In the genomic region with DNA sequence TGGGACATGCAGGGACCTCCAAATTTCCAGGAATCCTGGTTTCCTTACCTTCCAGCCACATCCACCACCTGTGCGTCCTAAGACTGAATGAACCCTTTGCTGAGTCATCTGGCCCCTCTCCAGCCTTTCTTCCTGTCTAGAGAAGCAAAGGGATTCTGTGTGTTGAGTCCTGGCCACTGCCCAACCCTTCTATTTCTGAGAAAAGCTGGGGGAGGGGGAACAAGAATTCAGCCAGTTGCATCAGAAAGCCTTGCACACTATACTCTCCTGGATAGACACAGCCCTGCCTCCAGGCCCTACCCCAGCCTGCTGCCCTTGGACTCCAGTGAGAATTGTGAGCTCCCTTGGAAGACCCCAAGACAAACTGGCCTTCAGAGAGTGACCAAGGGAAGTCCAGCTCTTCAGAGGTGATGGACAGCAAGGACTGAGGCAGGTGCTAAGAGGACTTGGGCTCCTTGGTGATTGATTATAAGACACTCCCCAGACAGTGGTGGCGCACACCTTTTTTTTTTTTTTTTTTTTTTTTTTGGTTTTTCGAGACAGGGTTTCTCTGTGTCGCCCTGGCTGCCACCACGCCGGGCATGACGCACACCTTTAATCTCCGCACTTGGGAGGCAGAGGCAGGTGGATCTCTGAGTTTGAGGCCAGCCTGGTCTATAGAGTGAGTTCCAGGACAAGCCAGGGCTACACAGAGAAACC, we compare ENCODE assay signal across 8 mouse cellular contexts. TPM values are rescaled to one million over a fixed set of nuclear protein-coding genes. Genes with fewer than 3 reads are reported as not detected.
DNase-seq lines count a peak whose midpoint lies in the region; ATAC-seq and TF ChIP-seq lines count a peak whose summit lies in the region.

No protein-coding gene starts in this region.

- H3K27me3 ChIP-seq in intestine, postnatal 0 days (replicated peaks; ENCODE audit: control insufficient read depth, insufficient read depth, low read length): no peaks in the 10 kb centered on the region
- H3K27me3 ChIP-seq in lung, embryonic 15.5 days: no peaks in the 10 kb centered on the region
- H3K27me3 ChIP-seq in thymus, adult 2 months (ENCODE audit: control insufficient read depth, insufficient read depth, low read length): no peaks in the 10 kb centered on the region

- H3K27ac ChIP-seq in intestine, postnatal 0 days (ENCODE audit: low read depth, low read length): no peak overlapping the region
- no peak overlapping the region for H3K27ac ChIP-seq in lung, embryonic 15.5 days
- no peak overlapping the region; the same call in 1 of the 2 replicates for H3K27ac ChIP-seq in thymus, adult 2 months (ENCODE audit: control insufficient read depth, insufficient read depth, low read length)
- no peak overlapping the region for H3K27ac ChIP-seq in layer of hippocampus, adult 2 months

- WGBS in intestine, postnatal 0 days: 83% methylated on average over 8 of the region's 8 CpGs
- WGBS in lung, embryonic 15.5 days: 85% methylated on average over 8 of the region's 8 CpGs
- WGBS in thymus, adult 2 months: 59% methylated on average over 8 of the region's 8 CpGs

- ATAC-seq in intestine, postnatal 0 days: peak; percentile 47
- ATAC-seq in lung, embryonic 15.5 days (ENCODE audit: borderline replicate concordance, extremely low read depth, low FRiP score, low TSS enrichment): peak; percentile 60; the same call in 1 of the 2 replicates

- no peak for TF ChIP-seq CTCF in intestine, postnatal 0 days (IDR thresholded peaks at IDR 0.05; ENCODE audit: low read depth)
- no peak for TF ChIP-seq CTCF in thymus, adult 2 months (IDR thresholded peaks at IDR 0.05; ENCODE audit: borderline replicate concordance, control insufficient read depth, extremely low read depth, insufficient read depth, low read length, poor library complexity)
- no peak for TF ChIP-seq CTCF in layer of hippocampus, adult 2 months (conservative IDR thresholded peaks at IDR 0.05)

- H3K36me3 ChIP-seq in intestine, postnatal 0 days (ENCODE audit: control insufficient read depth, insufficient read depth): no peaks in the 10 kb centered on the region
- H3K36me3 ChIP-seq in lung, embryonic 15.5 days: no peaks in the 10 kb centered on the region
- no peaks in the 10 kb centered on the region for H3K36me3 ChIP-seq in thymus, adult 2 months (ENCODE audit: control insufficient read depth, insufficient read depth, low read length)

- intact Hi-C loops in left cerebral cortex, postnatal 14 days (cut with DNase I): no loop called here

- no peaks in the 10 kb centered on the region for H3K4me1 ChIP-seq in intestine, postnatal 0 days (replicated peaks; ENCODE audit: control insufficient read depth, insufficient read depth, low read length)
- peaks cover 8% of the 10 kb centered on the region for H3K4me1 ChIP-seq in lung, embryonic 15.5 days
- no peaks in the 10 kb centered on the region; the same call in 1 of the 2 replicates for H3K4me1 ChIP-seq in thymus, adult 2 months (replicated peaks; ENCODE audit: control insufficient read depth, insufficient read depth, low read length)

- H3K4me2 ChIP-seq in intestine, postnatal 0 days (replicated peaks; ENCODE audit: low read depth): no peak overlapping the region
- no peak overlapping the region for H3K4me2 ChIP-seq in lung, embryonic 15.5 days

- no peaks in the 10 kb centered on the region for H3K9me3 ChIP-seq in intestine, postnatal 0 days (ENCODE audit: control insufficient read depth)
- no peaks in the 10 kb centered on the region for H3K9me3 ChIP-seq in lung, embryonic 15.5 days

- H3K9ac ChIP-seq in intestine, postnatal 0 days (ENCODE audit: low read depth, low read length): no peak overlapping the region
- no peak overlapping the region for H3K9ac ChIP-seq in lung, embryonic 15.5 days

- DNase-seq in left cerebral cortex, postnatal 14 days (ENCODE audit: low spot score in 2 of 2): peak; percentile 51 to 73
- no peak for DNase-seq in left cerebral cortex, adult 11 months (ENCODE audit: low spot score)
- peak; percentile 69 for DNase-seq in brain, adult 2 months (ENCODE audit: low read depth, low spot score)
- no peak for DNase-seq in thymus, adult 2 months
- no peak for DNase-seq in layer of hippocampus, adult 2 months (ENCODE audit: low spot score in 2 of 2)
- no peak for DNase-seq in spleen, postnatal 10 days (ENCODE audit: low spot score in 2 of 2)

- H3K4me3 ChIP-seq in intestine, postnatal 0 days (ENCODE audit: low read depth, low read length): no peak overlapping the region
- no peak overlapping the region for H3K4me3 ChIP-seq in lung, embryonic 15.5 days
- no peak overlapping the region for H3K4me3 ChIP-seq in thymus, adult 2 months (ENCODE audit: control insufficient read depth, insufficient read depth, low read length)
- no peak overlapping the region for H3K4me3 ChIP-seq in layer of hippocampus, adult 2 months

- no peak for TF ChIP-seq POLR2A in thymus, adult 2 months (IDR thresholded peaks at IDR 0.05; ENCODE audit: control insufficient read depth, extremely low read depth, insufficient read depth, low read length, poor library complexity)

RNA-seq across cellular contexts. Expression of a gene that starts 6.2 kb away (rescaled TPM):
- total RNA-seq in left cerebral cortex, postnatal 14 days (2021): under 1 TPM; 0.34 to 0.99 TPM
- polyA plus RNA-seq in intestine, postnatal 0 days (2015; fragmentation: Nextera tagmentation; extraction: Ambion mirVana): 2.5 and 2.9 TPM in 2 replicates
- 4.1 and 5.0 TPM in 2 replicates for polyA plus RNA-seq in lung, embryonic 15.5 days (2015; fragmentation: Nextera tagmentation; extraction: Ambion mirVana)
- 2.6 and 3.8 TPM in 2 replicates for polyA plus RNA-seq in thymus, adult 2 months (2012; rRNA removed)
- total RNA-seq in layer of hippocampus, adult 2 months (2021): under 1 TPM; 0.41 to 0.54 TPM

RNA-seq across cellular contexts. Expression of a gene that starts 17.5 kb away (rescaled TPM):
- 100 to 1,000 TPM; 107 to 116 TPM for total RNA-seq in left cerebral cortex, postnatal 14 days (2021)
- polyA plus RNA-seq in intestine, postnatal 0 days (2015; fragmentation: Nextera tagmentation; extraction: Ambion mirVana): 44.9 and 50.3 TPM in 2 replicates
- 89.7 and 94.4 TPM in 2 replicates for polyA plus RNA-seq in lung, embryonic 15.5 days (2015; fragmentation: Nextera tagmentation; extraction: Ambion mirVana)
- polyA plus RNA-seq in thymus, adult 2 months (2012; rRNA removed): 688 and 743 TPM in 2 replicates
- 100 to 1,000 TPM; 103 to 125 TPM for total RNA-seq in layer of hippocampus, adult 2 months (2021)

RNA-seq across cellular contexts. Expression of a gene that starts 26.4 kb away (rescaled TPM):
- total RNA-seq in left cerebral cortex, postnatal 14 days (2021): 10 to 100 TPM; 38.3 to 57.6 TPM
- polyA plus RNA-seq in intestine, postnatal 0 days (2015; fragmentation: Nextera tagmentation; extraction: Ambion mirVana): 4.1 and 4.7 TPM in 2 replicates
- 0.14 and 0.36 TPM in 2 replicates for polyA plus RNA-seq in lung, embryonic 15.5 days (2015; fragmentation: Nextera tagmentation; extraction: Ambion mirVana)
- 0.07 TPM in 1 of 2 replicates, not detected in the other for polyA plus RNA-seq in thymus, adult 2 months (2012; rRNA removed)
- total RNA-seq in layer of hippocampus, adult 2 months (2021): 10 to 100 TPM; 66.3 to 83.0 TPM

RNA-seq across cellular contexts. Expression of a gene that starts 47.9 kb away (rescaled TPM):
- 10 to 100 TPM; 17.9 to 22.0 TPM for total RNA-seq in left cerebral cortex, postnatal 14 days (2021)
- 2.8 and 3.1 TPM in 2 replicates for polyA plus RNA-seq in intestine, postnatal 0 days (2015; fragmentation: Nextera tagmentation; extraction: Ambion mirVana)
- polyA plus RNA-seq in lung, embryonic 15.5 days (2015; fragmentation: Nextera tagmentation; extraction: Ambion mirVana): 10.5 and 11.3 TPM in 2 replicates
- 3.8 and 4.5 TPM in 2 replicates for polyA plus RNA-seq in thymus, adult 2 months (2012; rRNA removed)
- 10 to 100 TPM; 16.5 to 19.5 TPM for total RNA-seq in layer of hippocampus, adult 2 months (2021)

RNA-seq across cellular contexts. Expression of a gene that starts 56.4 kb away (rescaled TPM):
- total RNA-seq in left cerebral cortex, postnatal 14 days (2021): 10 to 100 TPM; 50.1 to 54.8 TPM
- polyA plus RNA-seq in intestine, postnatal 0 days (2015; fragmentation: Nextera tagmentation; extraction: Ambion mirVana): 35.2 and 40.3 TPM in 2 replicates
- polyA plus RNA-seq in lung, embryonic 15.5 days (2015; fragmentation: Nextera tagmentation; extraction: Ambion mirVana): 37.3 and 40.3 TPM in 2 replicates
- 69.7 and 78.2 TPM in 2 replicates for polyA plus RNA-seq in thymus, adult 2 months (2012; rRNA removed)
- 10 to 100 TPM; 51.1 to 54.6 TPM for total RNA-seq in layer of hippocampus, adult 2 months (2021)

Comparison
In these comparisons a context has a peak if more than half of its experiments do, and no peak if none do; other contexts are left out.
1. DNase-seq: peak in left cerebral cortex, postnatal 14 days (2 of 2) and brain, adult 2 months (single experiment); none in left cerebral cortex, adult 11 months (single experiment), thymus, adult 2 months (single experiment), layer of hippocampus, adult 2 months (0 of 2) and spleen, postnatal 10 days (0 of 2).